Mouse (Mus musculus): ENCODE results near the gene Olfr1025-ps1. TPM values are rescaled to one million over a fixed set of nuclear protein-coding genes. Genes with fewer than 3 reads are reported as not detected.

The Olfr1025-ps1 gene
- not detected in 2 replicates for polyA plus RNA-seq (2015; fragmentation: Nextera tagmentation; extraction: Ambion mirVana)

GRCm38 (mm10) chr2:85914893-85915292, at the start of gene Olfr1025-ps1:
TSS of gene Olfr1025-ps1 (plus strand) at chr2:85915193.
- no peaks in the 10 kb centered on the region for H3K4me1 ChIP-seq
- H3K9ac ChIP-seq: no peak within 1 kb of the TSS
- no peaks in the 10 kb centered on the region for H3K36me3 ChIP-seq
- no peaks in the 10 kb centered on the region for H3K9me3 ChIP-seq
- WGBS: 46% methylated on average over 1 of the region's 1 CpGs
- no peak within 1 kb of the TSS for H3K4me2 ChIP-seq
- H3K4me3 ChIP-seq: no peak within 1 kb of the TSS
- H3K27me3 ChIP-seq: no peaks in the 10 kb centered on the region
- no peak within 1 kb of the TSS for H3K27ac ChIP-seq
- ATAC-seq (ENCODE audit: borderline replicate concordance, extremely low read depth, low FRiP score, low TSS enrichment): no peak

- Histone ChIP-seq H3K9ac (no peak within 1 kb of the TSS), H3K4me1 (no peaks in the 10 kb centered on the region), H3K4me2 (no peak within 1 kb of the TSS), H3K27me3 (no peaks in the 10 kb centered on the region), H3K27ac (no peak within 1 kb of the TSS), H3K9me3 (no peaks in the 10 kb centered on the region), H3K36me3 (no peaks in the 10 kb centered on the region), H3K4me3 (no peak within 1 kb of the TSS)
- 25% methylated on average over 2 of the region's 2 CpGs for WGBS
- ATAC-seq (ENCODE audit: borderline replicate concordance, extremely low read depth, low FRiP score, low TSS enrichment): no peak
These were observed 46.7 kb upstream of the Olfr1025-ps1 start, which contains the start of gene Olfr1022 for GRCm38 (mm10) chr2:85868294-85868693. TSS of gene Olfr1022 (plus strand) at chr2:85868594.

GRCm38 (mm10) chr2:85885340-85885739, 29.7 kb upstream of the Olfr1025-ps1 start, which contains the start of gene Olfr1023:
TSS of gene Olfr1023 (plus strand) at chr2:85885640.
- no peaks in the 10 kb centered on the region for H3K4me1 ChIP-seq
- H3K4me3 ChIP-seq: no peak within 1 kb of the TSS
- no peaks in the 10 kb centered on the region for H3K36me3 ChIP-seq
- WGBS: 66% methylated on average over 2 of the region's 2 CpGs
- H3K27me3 ChIP-seq: no peaks in the 10 kb centered on the region
- no peaks in the 10 kb centered on the region for H3K9me3 ChIP-seq
- H3K9ac ChIP-seq: no peak within 1 kb of the TSS
- no peak within 1 kb of the TSS for H3K27ac ChIP-seq
- H3K4me2 ChIP-seq: no peak within 1 kb of the TSS
- ATAC-seq (ENCODE audit: borderline replicate concordance, extremely low read depth, low FRiP score, low TSS enrichment): no peak

- no peak for ATAC-seq (ENCODE audit: borderline replicate concordance, extremely low read depth, low FRiP score, low TSS enrichment)
- Histone ChIP-seq H3K27me3 (no peaks in the 10 kb centered on the region), H3K36me3 (no peaks in the 10 kb centered on the region), H3K9me3 (no peaks in the 10 kb centered on the region), H3K4me3 (no peak within 1 kb of the TSS), H3K4me2 (no peak within 1 kb of the TSS), H3K27ac (no peak within 1 kb of the TSS), H3K9ac (no peak within 1 kb of the TSS), H3K4me1 (no peaks in the 10 kb centered on the region)
- WGBS: 76% methylated on average over 3 of the region's 3 CpGs
These were observed 10.0 kb upstream of the Olfr1025-ps1 start, which contains the start of gene Olfr1024 for GRCm38 (mm10) chr2:85904952-85905351. TSS of gene Olfr1024 (minus strand) at chr2:85905052.

GRCm38 (mm10) chr2:85913197-85913596, 1.8 kb upstream of the Olfr1025-ps1 start:
- H3K27me3 ChIP-seq: no peaks in the 10 kb centered on the region
- H3K4me1 ChIP-seq: no peaks in the 10 kb centered on the region
- ATAC-seq (ENCODE audit: borderline replicate concordance, extremely low read depth, low FRiP score, low TSS enrichment): no peak
- no peak overlapping the region for H3K4me2 ChIP-seq
- no peaks in the 10 kb centered on the region for H3K36me3 ChIP-seq
- no peak overlapping the region for H3K9ac ChIP-seq
- no peaks in the 10 kb centered on the region for H3K9me3 ChIP-seq
- H3K27ac ChIP-seq: no peak overlapping the region
- no peak overlapping the region for H3K4me3 ChIP-seq

GRCm38 (mm10) chr2:85921258-85921657, 6.3 kb downstream of the Olfr1025-ps1 start, which contains the start of gene Olfr1026:
TSS of gene Olfr1026 (plus strand) at chr2:85921558.
- Histone ChIP-seq H3K36me3 (no peaks in the 10 kb centered on the region), H3K9me3 (no peaks in the 10 kb centered on the region), H3K27me3 (no peaks in the 10 kb centered on the region), H3K4me2 (no peak within 1 kb of the TSS), H3K27ac (no peak within 1 kb of the TSS), H3K9ac (no peak within 1 kb of the TSS), H3K4me1 (no peaks in the 10 kb centered on the region), H3K4me3 (no peak within 1 kb of the TSS)
- WGBS: 76% methylated on average over 3 of the region's 3 CpGs
- ATAC-seq (ENCODE audit: borderline replicate concordance, extremely low read depth, low FRiP score, low TSS enrichment): no peak

- 81% methylated on average over 1 of the region's 1 CpGs for WGBS
- no peak within 1 kb of the TSS for H3K4me2 ChIP-seq
These were observed 35.1 kb downstream of the Olfr1025-ps1 start, which contains the start of gene Olfr1028 for GRCm38 (mm10) chr2:85950137-85950536. TSS of gene Olfr1028 (plus strand) at chr2:85950437.

More at GRCm38 (mm10) chr2:85950137-85950536, 35.1 kb downstream of the Olfr1025-ps1 start, which contains the start of gene Olfr1028:
- no peak for ATAC-seq (ENCODE audit: borderline replicate concordance, extremely low read depth, low FRiP score, low TSS enrichment)
- no peaks in the 10 kb centered on the region for H3K27me3 ChIP-seq
- H3K9ac ChIP-seq: no peak within 1 kb of the TSS
- H3K27ac ChIP-seq: no peak within 1 kb of the TSS
- H3K4me3 ChIP-seq: no peak within 1 kb of the TSS
- H3K4me1 ChIP-seq: no peaks in the 10 kb centered on the region
- H3K36me3 ChIP-seq: no peaks in the 10 kb centered on the region
- H3K9me3 ChIP-seq: no peaks in the 10 kb centered on the region

Other genes starting within 250 kb of the Olfr1025-ps1 start
- not detected in 2 replicates for gene Olfr1006, start 236.4 kb upstream of the Olfr1025-ps1 start, polyA plus RNA-seq (2015; fragmentation: Nextera tagmentation; extraction: Ambion mirVana)
- not detected in 2 replicates for gene Olfr1008, start 225.8 kb upstream of the Olfr1025-ps1 start, polyA plus RNA-seq (2015; fragmentation: Nextera tagmentation; extraction: Ambion mirVana)
- not detected in 2 replicates for gene Olfr1009, start 199.8 kb upstream of the Olfr1025-ps1 start, polyA plus RNA-seq (2015; fragmentation: Nextera tagmentation; extraction: Ambion mirVana)
- gene Olfr1012, start 152.4 kb upstream of the Olfr1025-ps1 start, polyA plus RNA-seq (2015; fragmentation: Nextera tagmentation; extraction: Ambion mirVana): not detected in 2 replicates
- gene Olfr1013, start 148.1 kb upstream of the Olfr1025-ps1 start, polyA plus RNA-seq (2015; fragmentation: Nextera tagmentation; extraction: Ambion mirVana): not detected in 2 replicates
- gene Olfr1014, start 142.5 kb upstream of the Olfr1025-ps1 start, polyA plus RNA-seq (2015; fragmentation: Nextera tagmentation; extraction: Ambion mirVana): not detected in 2 replicates
- not detected in 2 replicates for gene Olfr1015, start 133.2 kb upstream of the Olfr1025-ps1 start, polyA plus RNA-seq (2015; fragmentation: Nextera tagmentation; extraction: Ambion mirVana)
- gene Olfr1016, start 112.6 kb upstream of the Olfr1025-ps1 start, polyA plus RNA-seq (2015; fragmentation: Nextera tagmentation; extraction: Ambion mirVana): not detected in 2 replicates
- not detected in 2 replicates for gene Olfr1018, start 96.7 kb upstream of the Olfr1025-ps1 start, polyA plus RNA-seq (2015; fragmentation: Nextera tagmentation; extraction: Ambion mirVana)
- not detected in 2 replicates for gene Olfr1019, start 69.7 kb upstream of the Olfr1025-ps1 start, polyA plus RNA-seq (2015; fragmentation: Nextera tagmentation; extraction: Ambion mirVana)
- not detected in 2 replicates for gene Olfr1020, start 68.2 kb upstream of the Olfr1025-ps1 start, polyA plus RNA-seq (2015; fragmentation: Nextera tagmentation; extraction: Ambion mirVana)
- gene Olfr1022, start 46.6 kb upstream of the Olfr1025-ps1 start, polyA plus RNA-seq (2015; fragmentation: Nextera tagmentation; extraction: Ambion mirVana): not detected in 2 replicates
- not detected in 2 replicates for gene Olfr1023, start 29.6 kb upstream of the Olfr1025-ps1 start, polyA plus RNA-seq (2015; fragmentation: Nextera tagmentation; extraction: Ambion mirVana)
- gene Olfr1024, start 10.1 kb upstream of the Olfr1025-ps1 start, polyA plus RNA-seq (2015; fragmentation: Nextera tagmentation; extraction: Ambion mirVana): not detected in 2 replicates
- not detected in 2 replicates for gene Olfr1026, start 6.4 kb downstream of the Olfr1025-ps1 start, polyA plus RNA-seq (2015; fragmentation: Nextera tagmentation; extraction: Ambion mirVana)
- gene Olfr1028, start 35.2 kb downstream of the Olfr1025-ps1 start, polyA plus RNA-seq (2015; fragmentation: Nextera tagmentation; extraction: Ambion mirVana): not detected in 2 replicates
- gene Olfr1029, start 58.7 kb downstream of the Olfr1025-ps1 start, polyA plus RNA-seq (2015; fragmentation: Nextera tagmentation; extraction: Ambion mirVana): not detected in 2 replicates
- not detected in 2 replicates for gene Olfr1030, start 64.1 kb downstream of the Olfr1025-ps1 start, polyA plus RNA-seq (2015; fragmentation: Nextera tagmentation; extraction: Ambion mirVana)
- gene Olfr1031, start 75.1 kb downstream of the Olfr1025-ps1 start, polyA plus RNA-seq (2015; fragmentation: Nextera tagmentation; extraction: Ambion mirVana): not detected in 2 replicates
- not detected in 2 replicates for gene Olfr1032, start 90.3 kb downstream of the Olfr1025-ps1 start, polyA plus RNA-seq (2015; fragmentation: Nextera tagmentation; extraction: Ambion mirVana)
- 2.3 and 3.1 TPM in 2 replicates for gene Olfr1033, start 105.4 kb downstream of the Olfr1025-ps1 start, polyA plus RNA-seq (2015; fragmentation: Nextera tagmentation; extraction: Ambion mirVana)
- gene Olfr1034, start 130.7 kb downstream of the Olfr1025-ps1 start, polyA plus RNA-seq (2015; fragmentation: Nextera tagmentation; extraction: Ambion mirVana): not detected in 2 replicates
- not detected in 2 replicates for gene Olfr1036, start 158.8 kb downstream of the Olfr1025-ps1 start, polyA plus RNA-seq (2015; fragmentation: Nextera tagmentation; extraction: Ambion mirVana)
- not detected in 2 replicates for gene Olfr1037, start 172.2 kb downstream of the Olfr1025-ps1 start, polyA plus RNA-seq (2015; fragmentation: Nextera tagmentation; extraction: Ambion mirVana)
- gene Olfr1039, start 220.7 kb downstream of the Olfr1025-ps1 start, polyA plus RNA-seq (2015; fragmentation: Nextera tagmentation; extraction: Ambion mirVana): not detected in 2 replicates
- not detected in 2 replicates for gene Olfr1040, start 231.5 kb downstream of the Olfr1025-ps1 start, polyA plus RNA-seq (2015; fragmentation: Nextera tagmentation; extraction: Ambion mirVana)
- gene Olfr1042, start 246.6 kb downstream of the Olfr1025-ps1 start, polyA plus RNA-seq (2015; fragmentation: Nextera tagmentation; extraction: Ambion mirVana): not detected in 2 replicates

Measured in lung, embryonic 15.5 days (tissue).